Mouse (Mus musculus): ENCODE data around the gene Abca8b. TPM values are rescaled to one million over a fixed set of nuclear protein-coding genes. Genes with fewer than 3 reads are reported as not detected.

The Abca8b gene
- polyA plus RNA-seq, 1 experiment: not detected

DNA sequence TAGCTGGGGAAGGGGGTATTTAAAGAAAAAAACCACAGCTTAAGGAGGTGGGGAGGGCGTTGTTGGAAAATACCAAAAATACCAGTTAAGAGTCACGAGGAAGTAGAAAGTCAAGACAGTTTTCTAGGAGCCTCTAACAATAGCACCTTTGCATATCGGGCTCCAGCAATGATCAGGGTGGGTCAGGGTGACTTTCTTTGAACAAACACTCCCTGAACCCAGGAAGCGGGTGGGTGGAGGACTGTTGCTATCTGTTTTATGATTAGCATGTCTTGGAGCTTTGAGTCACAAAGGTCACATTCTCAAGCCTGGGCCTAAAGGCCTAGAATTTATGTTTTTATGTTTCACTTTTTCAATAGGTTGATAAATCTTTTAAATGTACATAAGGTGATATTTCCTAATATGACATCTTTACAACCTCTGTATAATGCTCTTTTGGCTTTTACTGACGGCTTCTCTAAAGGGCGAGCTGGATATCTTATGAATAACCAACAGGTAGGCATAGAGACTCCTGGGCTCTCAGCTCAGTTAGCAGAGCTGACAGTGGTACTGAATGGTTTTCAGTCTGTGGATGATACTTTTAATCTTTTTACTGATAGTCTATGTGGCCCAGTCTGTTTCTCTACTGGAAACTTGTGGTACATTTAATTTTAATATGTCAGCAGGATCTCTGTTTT, 96.7 kb downstream of the Abca8b start:
- Histone ChIP-seq H3K36me3 (replicated peaks; ENCODE audit: low read length) (no peaks in the 10 kb centered on the region), H3K27me3 (replicated peaks) (no peaks in the 10 kb centered on the region), H3K4me3 (replicated peaks) (no peak overlapping the region), H3K4me1 (no peaks in the 10 kb centered on the region), H3K9me3 (peaks cover 9% of the 10 kb centered on the region)
- TF ChIP-seq GATA1 (IDR thresholded peaks at IDR 0.05; ENCODE audit: borderline replicate concordance, low read length): no peak
- no peak for TF ChIP-seq FLI1 (IDR thresholded peaks at IDR 0.05; ENCODE audit: low read length)

DNA sequence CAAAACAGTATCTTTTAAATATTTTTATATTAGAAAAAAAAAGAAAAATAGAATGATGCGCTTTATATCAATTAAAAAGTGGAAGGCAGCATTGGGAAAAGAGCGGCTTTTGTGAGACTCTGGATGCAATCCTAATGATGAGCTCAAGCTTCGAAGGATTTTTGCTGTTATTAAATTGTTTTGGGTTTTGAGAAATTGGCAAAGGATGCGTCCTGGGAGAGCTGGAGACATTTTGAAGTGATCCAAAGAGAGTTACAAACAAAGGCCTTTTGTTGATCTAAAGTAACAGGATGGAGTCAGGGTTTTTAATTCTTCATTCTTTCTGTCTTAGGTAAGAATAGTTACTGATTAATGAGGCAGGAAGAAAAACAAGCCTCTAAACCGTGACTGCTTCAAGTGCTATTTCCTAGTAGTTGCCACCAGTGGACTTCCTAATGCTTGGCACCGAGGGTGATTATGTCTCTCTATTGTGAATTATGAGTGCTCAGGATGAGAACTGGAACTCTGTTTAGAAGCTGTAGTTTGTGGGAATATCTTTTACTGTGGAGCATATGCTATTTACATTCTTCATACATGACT, 99.6 kb downstream of the Abca8b start:
- peaks cover 9% of the 10 kb centered on the region for H3K9me3 ChIP-seq
- H3K4me3 ChIP-seq (replicated peaks): no peak overlapping the region
- no peaks in the 10 kb centered on the region for H3K4me1 ChIP-seq
- no peaks in the 10 kb centered on the region for H3K27me3 ChIP-seq (replicated peaks)
- TF ChIP-seq GATA1 (IDR thresholded peaks at IDR 0.05; ENCODE audit: borderline replicate concordance, low read length) (no peak), FLI1 (IDR thresholded peaks at IDR 0.05; ENCODE audit: low read length) (no peak)
- no peaks in the 10 kb centered on the region for H3K36me3 ChIP-seq (replicated peaks; ENCODE audit: low read length)

GRCm38 (mm10) chr11:109895496-109895895, 100.1 kb downstream of the Abca8b start:
- H3K36me3 ChIP-seq (replicated peaks; ENCODE audit: low read length): no peaks in the 10 kb centered on the region
- no peaks in the 10 kb centered on the region for H3K27me3 ChIP-seq (replicated peaks)
- H3K4me3 ChIP-seq (replicated peaks): no peak overlapping the region
- peaks cover 9% of the 10 kb centered on the region for H3K9me3 ChIP-seq
- TF ChIP-seq GATA1 (IDR thresholded peaks at IDR 0.05; ENCODE audit: borderline replicate concordance, low read length) (no peak), FLI1 (IDR thresholded peaks at IDR 0.05; ENCODE audit: low read length) (no peak)
- no peaks in the 10 kb centered on the region for H3K4me1 ChIP-seq

GRCm38 (mm10) chr11:109893894-109894804, 101.5 kb downstream of the Abca8b start:
- Histone ChIP-seq H3K4me3 (replicated peaks) (no peak overlapping the region), H3K9me3 (peaks cover 9% of the 10 kb centered on the region), H3K36me3 (replicated peaks; ENCODE audit: low read length) (no peaks in the 10 kb centered on the region), H3K4me1 (peaks cover 3% of the 10 kb centered on the region; the same call in 1 of the 2 replicates), H3K27me3 (replicated peaks) (no peaks in the 10 kb centered on the region)
- no peak for TF ChIP-seq FLI1 (IDR thresholded peaks at IDR 0.05; ENCODE audit: low read length)

- Histone ChIP-seq H3K9me3 (peaks cover 9% of the 10 kb centered on the region), H3K4me1 (peaks cover 3% of the 10 kb centered on the region; the same call in 1 of the 2 replicates), H3K36me3 (replicated peaks; ENCODE audit: low read length) (no peaks in the 10 kb centered on the region), H3K27me3 (replicated peaks) (no peaks in the 10 kb centered on the region), H3K4me3 (replicated peaks) (no peak overlapping the region)
- no peak for TF ChIP-seq GATA1 (IDR thresholded peaks at IDR 0.05; ENCODE audit: borderline replicate concordance, low read length)
- no peak for TF ChIP-seq FLI1 (IDR thresholded peaks at IDR 0.05; ENCODE audit: low read length)
These were observed 103.7 kb downstream of the Abca8b start for GRCm38 (mm10) chr11:109891989-109892386.

GRCm38 (mm10) chr11:109891371-109891988, 104.2 kb downstream of the Abca8b start:
- TF ChIP-seq FLI1 (IDR thresholded peaks at IDR 0.05; ENCODE audit: low read length) (no peak), GATA1 (IDR thresholded peaks at IDR 0.05; ENCODE audit: borderline replicate concordance, low read length) (no peak)
- peaks cover 14% of the 10 kb centered on the region for H3K9me3 ChIP-seq
- peaks cover 3% of the 10 kb centered on the region; the same call in 1 of the 2 replicates for H3K4me1 ChIP-seq
- no peak overlapping the region for H3K4me3 ChIP-seq (replicated peaks)
- H3K27me3 ChIP-seq (replicated peaks): no peaks in the 10 kb centered on the region
- H3K36me3 ChIP-seq (replicated peaks; ENCODE audit: low read length): no peaks in the 10 kb centered on the region

- H3K4me3 ChIP-seq (replicated peaks): no peak overlapping the region
- H3K9me3 ChIP-seq: peaks cover 21% of the 10 kb centered on the region
- TF ChIP-seq GATA1 (IDR thresholded peaks at IDR 0.05; ENCODE audit: borderline replicate concordance, low read length) (no peak), FLI1 (IDR thresholded peaks at IDR 0.05; ENCODE audit: low read length) (no peak)
- H3K27me3 ChIP-seq (replicated peaks): peaks cover 4% of the 10 kb centered on the region
- peaks cover 3% of the 10 kb centered on the region; the same call in 1 of the 2 replicates for H3K4me1 ChIP-seq
- no peaks in the 10 kb centered on the region for H3K36me3 ChIP-seq (replicated peaks; ENCODE audit: low read length)
These were observed 106.0 kb downstream of the Abca8b start for GRCm38 (mm10) chr11:109889595-109889994.

- peaks cover 18% of the 10 kb centered on the region for H3K9me3 ChIP-seq
- no peak for TF ChIP-seq GATA1 (IDR thresholded peaks at IDR 0.05; ENCODE audit: borderline replicate concordance, low read length)
- TF ChIP-seq FLI1 (IDR thresholded peaks at IDR 0.05; ENCODE audit: low read length): no peak
- peaks cover 6% of the 10 kb centered on the region for H3K27me3 ChIP-seq (replicated peaks)
- H3K4me1 ChIP-seq: peaks cover 3% of the 10 kb centered on the region; the same call in 1 of the 2 replicates
- no peaks in the 10 kb centered on the region for H3K36me3 ChIP-seq (replicated peaks; ENCODE audit: low read length)
- H3K4me3 ChIP-seq (replicated peaks): no peak overlapping the region
These were observed 108.9 kb downstream of the Abca8b start for GRCm38 (mm10) chr11:109886757-109887156.

- no peaks in the 10 kb centered on the region for H3K36me3 ChIP-seq (replicated peaks; ENCODE audit: low read length)
- H3K4me3 ChIP-seq (replicated peaks): no peak overlapping the region
- peaks cover 18% of the 10 kb centered on the region for H3K9me3 ChIP-seq
- peaks cover 6% of the 10 kb centered on the region for H3K27me3 ChIP-seq (replicated peaks)
- peaks cover 3% of the 10 kb centered on the region; the same call in 1 of the 2 replicates for H3K4me1 ChIP-seq
- no peak for TF ChIP-seq GATA1 (IDR thresholded peaks at IDR 0.05; ENCODE audit: borderline replicate concordance, low read length)
- TF ChIP-seq FLI1 (IDR thresholded peaks at IDR 0.05; ENCODE audit: low read length): no peak
These were observed 110.1 kb downstream of the Abca8b start for GRCm38 (mm10) chr11:109885521-109885920.

Measured in megakaryocyte, embryonic 14.5 days (primary cell).